Mouse (Mus musculus): ENCODE data around the gene Nckap1l.

DNA sequence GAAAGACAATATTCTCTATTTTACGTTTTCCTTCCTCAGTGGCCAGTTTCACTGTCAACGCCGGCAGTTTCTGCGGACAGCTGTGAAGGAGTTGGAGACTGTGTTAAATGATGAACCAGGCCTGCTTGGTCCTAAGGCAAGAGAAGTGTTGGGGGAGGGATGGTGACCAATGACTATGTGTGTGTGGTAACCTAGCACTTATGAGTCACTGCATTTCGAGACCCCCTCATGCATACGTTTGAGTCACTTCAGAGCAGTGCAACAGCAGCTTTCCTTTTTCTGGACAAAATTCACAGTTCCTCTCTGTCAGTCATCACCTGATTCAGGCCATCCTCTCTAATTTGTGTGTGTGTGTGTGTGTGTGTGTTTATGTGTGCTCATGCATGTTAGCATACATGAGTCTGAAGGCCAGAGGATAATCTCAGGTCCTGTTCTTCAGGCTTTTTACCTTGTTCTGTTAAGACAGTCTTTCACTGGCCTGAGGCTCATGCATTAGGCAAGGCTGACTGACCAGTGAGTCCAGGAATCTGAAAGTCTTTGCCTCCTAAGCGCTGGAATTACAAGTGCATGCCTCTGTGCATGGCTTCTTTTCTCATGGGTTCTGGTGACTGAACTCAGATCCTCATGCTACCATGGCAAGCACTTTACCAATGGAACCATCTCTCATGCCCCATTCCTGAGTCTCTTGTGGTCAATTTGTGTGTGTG lies 18.0 kb downstream of the Nckap1l start:
- TF ChIP-seq EP300 (IDR thresholded peaks at IDR 0.05; ENCODE audit: insufficient read depth, low read depth, low read length) = no peak
- no peak for TF ChIP-seq CTCF (IDR thresholded peaks at IDR 0.05)
